Mouse (Mus musculus) adrenal gland, adult 8-10 months (tissue): ENCODE data around the gene Zfp36l3. TPM values are rescaled to one million over a fixed set of nuclear protein-coding genes. Genes with fewer than 3 reads are reported as not detected.
"Not testable (repeated sequence)": the region's sequence is repeated elsewhere in the genome, so short reads cannot be mapped to it uniquely, and the experiment has no call there.

Experiments used
- DNase-seq: peaks from one replicate; pipeline ENCODE4 v3.0.0; 2022
- total RNA-seq, 4 experiments: library from RNA; stranded (reverse); gene quantifications; 2 replicates each; pipeline ENCODE4 v1.2.4; 2022

The Zfp36l3 gene
- not detected for total RNA-seq

DNA sequence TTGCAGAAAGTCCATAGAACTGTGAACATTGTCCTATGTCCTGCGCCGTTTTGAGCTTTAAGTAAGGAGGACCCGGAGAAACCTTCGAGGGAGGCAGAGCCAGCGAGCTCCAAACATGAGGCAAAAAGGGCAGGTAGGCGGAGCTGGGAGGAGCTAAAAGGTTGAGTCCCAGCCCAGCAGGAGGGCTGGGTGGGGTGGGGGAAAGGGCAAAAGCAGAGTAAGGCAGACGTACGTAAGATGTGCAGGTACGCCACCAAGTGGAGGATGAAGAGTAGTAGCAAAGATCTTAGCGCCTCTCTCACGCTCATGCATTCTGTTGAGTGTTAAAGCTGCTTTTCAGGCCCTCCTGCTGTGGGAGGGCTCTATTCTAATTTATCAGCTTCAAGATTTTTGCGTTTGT lies at the start of gene Zfp36l3:
Gene Zfp36l3 (minus strand): TSS at position 119 of the 400 bp plus-strand sequence.
- DNase-seq: no peak

DNA sequence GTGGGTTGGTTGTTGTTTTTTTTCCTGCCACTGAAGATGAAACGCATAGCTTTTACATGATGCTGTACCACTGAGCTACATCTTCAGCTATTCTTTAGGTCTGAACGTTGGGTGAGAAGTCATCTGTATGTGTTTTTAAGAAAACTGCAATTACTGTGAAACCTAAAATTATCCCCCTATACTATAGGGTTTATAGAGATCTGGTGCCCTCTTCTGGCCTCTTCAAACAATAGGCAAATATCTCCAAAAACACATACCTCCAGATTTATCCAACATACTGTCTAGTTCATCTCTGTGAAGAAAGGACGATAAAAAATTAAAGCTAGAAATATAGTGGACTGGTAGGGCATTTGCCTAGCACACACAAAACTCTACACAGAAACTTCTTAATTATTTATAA lies 22.9 kb upstream of the Zfp36l3 start:
- no peak for DNase-seq

DNA sequence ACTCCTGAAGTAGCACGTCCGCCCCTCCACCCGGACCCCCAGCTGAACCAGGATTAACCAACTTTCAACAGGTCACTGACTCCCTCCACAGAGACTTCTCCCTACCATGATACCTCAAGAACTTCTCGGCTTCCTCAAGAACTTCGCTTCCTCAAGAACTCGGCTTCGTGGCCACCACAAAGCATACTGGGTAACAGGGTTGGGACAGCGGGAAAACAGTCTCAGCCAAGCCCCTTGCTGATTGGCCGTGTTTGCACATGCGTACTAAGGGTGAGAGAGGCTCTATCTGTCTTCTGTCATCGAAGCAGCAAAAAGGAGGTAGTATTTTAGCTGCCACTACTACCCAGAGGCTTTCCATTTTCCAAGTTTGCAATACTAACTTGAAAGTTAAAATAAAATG lies 21.3 kb upstream of the Zfp36l3 start, which contains the start of gene Xlr:
Gene Xlr (minus strand): TSS at position 188 of the 400 bp plus-strand sequence.
- not testable (repeated sequence) for DNase-seq

DNA sequence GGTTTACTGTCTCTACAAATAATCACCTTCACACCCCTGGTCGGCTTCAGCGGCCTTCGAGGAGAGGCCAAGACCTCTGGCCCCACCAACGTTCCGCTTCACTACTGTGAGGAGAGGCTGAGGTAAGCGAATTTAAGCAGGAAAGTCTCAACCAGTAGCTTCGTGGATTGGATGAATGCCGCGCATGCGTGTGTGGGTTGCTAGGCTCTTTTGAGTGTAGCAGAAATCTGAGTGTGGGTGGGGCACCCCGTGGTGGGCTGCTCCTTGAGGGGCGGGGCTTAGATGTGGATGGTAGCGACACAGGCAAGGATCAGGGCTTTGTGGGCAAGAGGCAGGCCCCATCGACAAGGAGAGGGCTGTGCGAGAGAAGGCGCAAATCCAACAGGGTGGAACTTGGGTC lies 18.5 kb downstream of the Zfp36l3 start, which contains the start of gene 1700013H16Rik:
Gene 1700013H16Rik (minus strand): TSS at position 96 of the 400 bp plus-strand sequence.
- no peak for DNase-seq

DNA sequence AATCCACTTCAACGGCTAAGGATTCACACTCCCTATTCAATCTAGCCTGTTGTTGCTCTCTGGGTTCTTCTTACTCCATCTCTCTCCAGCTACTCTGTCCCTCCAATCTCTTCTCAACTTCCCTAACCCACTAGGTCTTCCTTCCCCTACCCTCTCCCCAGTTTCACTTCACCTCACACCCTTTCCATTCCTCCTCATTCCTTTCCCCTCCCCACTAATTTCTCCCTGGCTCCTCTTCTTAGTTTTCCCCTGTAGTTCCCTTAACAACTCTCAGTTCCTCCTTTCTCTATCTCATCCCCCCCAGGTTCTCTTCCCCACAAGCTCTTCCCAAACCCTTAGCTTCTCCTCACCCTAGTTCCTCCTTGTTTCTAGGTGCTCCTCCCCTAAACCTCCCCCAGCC lies 23.3 kb downstream of the Zfp36l3 start:
- no peak for DNase-seq

DNA sequence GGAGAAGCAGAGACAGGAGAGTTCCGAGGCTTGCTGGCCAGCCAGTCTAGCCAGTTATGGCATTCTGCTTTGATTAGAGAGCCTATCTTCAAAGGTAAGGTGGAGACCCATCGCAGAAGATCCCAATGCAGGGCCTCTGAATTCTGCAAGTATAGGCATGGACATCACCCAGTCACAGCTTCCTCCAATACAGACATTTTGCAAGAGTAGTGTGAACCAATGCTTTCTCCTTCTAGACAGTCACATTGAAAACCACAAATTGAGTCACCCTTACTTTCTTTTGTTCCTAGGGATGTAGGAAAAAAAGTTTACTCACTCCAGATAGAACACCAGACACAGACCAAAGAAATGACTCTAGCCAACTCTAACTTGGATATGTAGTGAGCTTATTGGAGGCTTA lies 47.2 kb downstream of the Zfp36l3 start:
- no peak for DNase-seq

DNA sequence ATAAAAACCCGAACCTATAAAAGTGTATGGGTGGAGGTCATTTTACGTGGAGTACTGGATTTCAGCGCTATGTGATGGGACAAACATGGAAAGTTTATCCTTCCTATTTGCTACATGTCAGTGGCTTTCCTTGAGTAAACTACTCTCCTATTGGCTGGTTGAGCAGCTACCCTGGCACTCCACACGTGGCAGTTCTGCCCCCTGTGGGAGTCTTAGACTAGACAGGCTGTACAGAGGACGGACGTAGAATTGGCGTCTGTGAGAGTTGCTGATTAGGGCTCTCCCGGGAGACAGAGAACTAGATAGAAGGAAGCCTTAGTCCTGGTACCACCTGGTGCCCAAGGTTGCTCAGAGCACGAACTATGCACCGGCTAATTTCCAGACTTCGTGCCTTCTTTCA lies 51.6 kb downstream of the Zfp36l3 start, which contains the start of gene 4930502E18Rik:
Gene 4930502E18Rik (plus strand): TSS at position 231 of the 400 bp plus-strand sequence.
- DNase-seq: no peak

Other genes with a start within 250 kb of the Zfp36l3 start
- 100 to 1,000 TPM; 141 to 228 (median 193) TPM for gene Rtl8c, start 168.4 kb downstream of the Zfp36l3 start, total RNA-seq
- gene Gm14597, start 167.4 kb downstream of the Zfp36l3 start, total RNA-seq: 1 to 10 TPM in 1 of 4 experiments, not detected in 3; 1.3 TPM
- 100 to 1,000 TPM; 177 to 219 (median 193) TPM for gene Rtl8a, start 132.7 kb downstream of the Zfp36l3 start, total RNA-seq
- 100 to 1,000 TPM in 3 of 4 experiments, 10 to 100 TPM in 1; 100.0 to 122 (median 105) TPM for gene Rtl8b, start 106.0 kb downstream of the Zfp36l3 start, total RNA-seq
- gene 4930502E18Rik, start 51.6 kb downstream of the Zfp36l3 start, total RNA-seq: under 1 TPM in 3 of 4 experiments, not detected in 1; 0.27 to 0.52 (median 0.41) TPM
- gene 1700013H16Rik, start 18.6 kb downstream of the Zfp36l3 start, total RNA-seq: not detected
- 1 to 10 TPM; 1.1 to 2.1 (median 1.2) TPM for gene Xlr, start 21.3 kb upstream of the Zfp36l3 start, total RNA-seq